Mouse (Mus musculus) myocyte (in vitro differentiated cells): Measurements from ENCODE around the gene Comt.

Experiments used
- CEBPB ChIP-seq: IDR thresholded peaks from 2 replicates; pipeline ENCODE4 v1.6.1; 2011; ENCODE audit warnings: mild to moderate bottlenecking, moderate library complexity; ENCODE audit not compliant: poor library complexity, insufficient read depth, severe bottlenecking
- MAX ChIP-seq: IDR thresholded peaks from one replicate; pipeline ENCODE4 v1.6.1; 2011; ENCODE audit warnings: low read depth, mild to moderate bottlenecking, control low read depth
- POLR2A ChIP-seq: IDR thresholded peaks from one replicate; pipeline ENCODE4 v1.6.1; 2011; ENCODE audit warnings: low read depth, mild to moderate bottlenecking, control low read depth, moderate library complexity; ENCODE audit not compliant: insufficient read length
- TCF12 ChIP-seq: IDR thresholded peaks from one replicate; pipeline ENCODE4 v1.6.1; 2011; ENCODE audit warnings: mild to moderate bottlenecking, control low read depth; ENCODE audit not compliant: poor library complexity, insufficient read depth, severe bottlenecking

GRCm38 (mm10) chr16:18410418-18410817 lies 16.2 kb downstream of the Comt start:
- no peak for TF ChIP-seq CEBPB
- no peak for TF ChIP-seq POLR2A
- no peak for TF ChIP-seq MAX
- TF ChIP-seq TCF12 = no peak
